Mouse (Mus musculus) G1E (cell line): Measurements from ENCODE around the gene Olfr1425. TPM values are rescaled to one million over a fixed set of nuclear protein-coding genes. Genes with fewer than 3 reads are reported as not detected.
"Not testable (repeated sequence)": the region's sequence is repeated elsewhere in the genome, so short reads cannot be mapped to it uniquely, and the experiment has no call there.

Experiments used
- ATAC-seq: 2 replicates; pipeline ENCODE4 v1.8.0; 2016; ENCODE audit warnings: mild to moderate bottlenecking; ENCODE audit not compliant: insufficient number of reproducible peaks, poor library complexity, low FRiP score, severe bottlenecking; ENCODE audit errors: extremely low read depth
- DNase-seq: peaks from one replicate; pipeline ENCODE4 v3.0.0; 2012; ENCODE audit warnings: low spot score
- H3K27me3 ChIP-seq: 2 replicates; pipeline ENCODE4 v1.6.1; 2012; ENCODE audit warnings: mild to moderate bottlenecking, low read length, inconsistent platforms; ENCODE audit not compliant: insufficient read depth
- H3K36me3 ChIP-seq: replicated peaks from 2 replicates; pipeline ENCODE3; 2012; ENCODE audit warnings: mild to moderate bottlenecking, inconsistent platforms
- H3K4me1 ChIP-seq: 2 replicates; pipeline ENCODE4 v1.6.1; 2012; ENCODE audit warnings: low read depth, low read length, inconsistent platforms, mixed read lengths; ENCODE audit not compliant: insufficient read depth
- H3K4me3 ChIP-seq: 2 replicates; pipeline ENCODE4 v1.5.1; 2012; ENCODE audit warnings: low read depth, mild to moderate bottlenecking, inconsistent platforms, low read length, moderate library complexity, mixed read lengths
- H3K9me3 ChIP-seq: replicated peaks from 2 replicates; pipeline ENCODE4 v1.6.1; 2012; ENCODE audit warnings: inconsistent platforms
- CTCF ChIP-seq: IDR thresholded peaks from 2 replicates; pipeline ENCODE4 v1.5.1; 2012; ENCODE audit warnings: low read depth, low read length, inconsistent platforms, mixed read lengths
- GATA1 ChIP-seq: IDR thresholded peaks from 2 replicates; pipeline ENCODE4 v1.6.1; 2012; ENCODE audit warnings: borderline replicate concordance, low read length, inconsistent platforms, mixed read lengths
- GATA2 ChIP-seq: IDR thresholded peaks from 2 replicates; pipeline ENCODE4 v1.6.1; 2012; ENCODE audit warnings: low read depth, low read length, inconsistent platforms, borderline replicate concordance
- POLR2AphosphoS5 ChIP-seq: IDR thresholded peaks from 2 replicates; pipeline ENCODE4 v1.6.1; 2012; ENCODE audit warnings: low read depth, low read length, inconsistent platforms; ENCODE audit not compliant: insufficient replicate concordance
- TAL1 ChIP-seq: conservative IDR thresholded peaks from 2 replicates; pipeline ENCODE4 v1.6.1; 2012; ENCODE audit warnings: low read depth, low read length, inconsistent platforms, mixed read lengths
- polyA plus RNA-seq: library from polyadenylated mRNA; stranded (reverse); fragments of >175 nt; gene quantifications from 2 replicates; pipeline ENCODE4 v1.2.3, GENCODE M21; 2012
- total RNA-seq, 2 experiments: library from RNA; stranded (forward) in 1 of 2; stranded (reverse) in 1 of 2; fragments of 200-1000 nt in 1 of 2; fragments of >200 nt in 1 of 2; fragmentation: Nextera tagmentation in 1 of 2; gene quantifications; 2 replicates each; pipeline ENCODE4 v1.2.3; 2014 to 2017

Olfr1425 gene
- total RNA-seq (2014; fragmentation: Nextera tagmentation) (not detected in 2 replicates), total RNA-seq (2017) (0.17 and 0.44 TPM in 2 replicates), polyA plus RNA-seq (not detected in 2 replicates)

DNA sequence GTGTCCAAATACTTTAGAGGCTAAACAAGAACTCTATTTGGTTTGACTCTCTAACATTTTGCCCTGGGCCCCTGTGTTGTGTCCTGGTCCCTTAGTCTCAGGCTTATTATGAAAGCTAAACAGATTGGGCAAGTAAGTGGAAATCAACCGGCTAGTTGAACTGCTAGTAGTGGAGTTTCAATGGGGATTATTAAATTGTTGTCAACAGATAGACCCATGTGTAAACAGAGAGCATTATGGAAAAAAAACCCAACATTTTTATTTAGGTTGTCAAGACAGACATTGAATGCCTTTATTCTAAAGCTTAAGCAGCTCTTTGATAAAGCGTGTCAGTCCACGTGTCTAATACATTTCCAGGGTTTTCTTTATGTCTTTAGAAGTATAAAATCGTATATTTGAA lies at the start of gene Olfr1425:
Olfr1425 (minus strand) TSS at position 101 of the 400 bp plus-strand sequence.
- DNase-seq, ATAC-seq, H3K4me1 ChIP-seq, H3K4me3 ChIP-seq, H3K36me3 ChIP-seq, H3K27me3 ChIP-seq, H3K9me3 ChIP-seq: not testable (repeated sequence)

DNA sequence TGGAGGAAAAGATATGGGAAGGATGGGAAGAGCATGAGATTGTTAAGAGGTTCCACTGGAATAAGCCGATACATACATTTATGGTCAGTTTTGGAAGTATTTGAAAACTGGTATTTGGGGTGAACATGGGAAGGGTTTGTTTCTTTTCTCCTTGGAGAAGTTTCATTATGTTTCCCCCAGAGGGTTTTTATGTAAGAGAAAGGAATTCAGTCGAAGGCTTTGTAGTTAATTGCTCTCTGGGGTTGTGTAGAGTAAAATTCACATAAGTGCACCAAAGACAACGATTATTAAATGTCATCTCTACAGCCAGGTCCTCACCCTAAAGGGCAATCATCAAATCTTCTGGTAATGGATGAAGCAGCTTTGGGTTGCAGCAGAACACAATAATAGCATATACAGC lies 45.6 kb upstream of the Olfr1425 start, which contains the start of gene Olfr76:
Olfr76 (minus strand) TSS at position 101 of the 400 bp plus-strand sequence.
- no peak for ATAC-seq
- Histone ChIP-seq H3K36me3 (no peaks in the 10 kb centered on the region), H3K4me1 (no peaks in the 10 kb centered on the region), H3K4me3 (no peak within 1 kb of the TSS), H3K9me3 (no peaks in the 10 kb centered on the region), H3K27me3 (no peaks in the 10 kb centered on the region)
- DNase-seq: no peak
- no peak for TF ChIP-seq POLR2AphosphoS5

GRCm38 (mm10) chr19:12116464-12116863 lies 38.9 kb upstream of the Olfr1425 start:
- TF ChIP-seq CTCF (no peak), GATA1 (no peak), TAL1 (no peak), GATA2 (no peak), POLR2AphosphoS5 (no peak)
- Histone ChIP-seq H3K9me3 (no peaks in the 10 kb centered on the region), H3K4me1 (no peaks in the 10 kb centered on the region), H3K4me3 (no peak overlapping the region), H3K27me3 (no peaks in the 10 kb centered on the region), H3K36me3 (no peaks in the 10 kb centered on the region)
- DNase-seq: no peak
- no peak for ATAC-seq

- Histone ChIP-seq H3K9me3 (no peaks in the 10 kb centered on the region), H3K36me3 (no peaks in the 10 kb centered on the region), H3K27me3 (no peaks in the 10 kb centered on the region), H3K4me3 (no peak within 1 kb of the TSS), H3K4me1 (no peaks in the 10 kb centered on the region)
- no peak for ATAC-seq
- DNase-seq: no peak
- TF ChIP-seq CTCF (no peak), GATA1 (no peak), POLR2AphosphoS5 (no peak), TAL1 (no peak), GATA2 (no peak)
Measured at GRCm38 (mm10) chr19:12115797-12116196, 38.3 kb upstream of the Olfr1425 start, which contains the start of gene Olfr1428. Olfr1428 (minus strand) TSS chr19:12115897.

GRCm38 (mm10) chr19:12113807-12114206 lies 36.3 kb upstream of the Olfr1425 start:
- H3K4me3 ChIP-seq: no peak overlapping the region
- no peaks in the 10 kb centered on the region for H3K4me1 ChIP-seq
- no peak for TF ChIP-seq CTCF
- TF ChIP-seq GATA2: no peak
- no peak for TF ChIP-seq TAL1
- H3K36me3 ChIP-seq: no peaks in the 10 kb centered on the region
- ATAC-seq (no peak), DNase-seq (no peak)
- no peaks in the 10 kb centered on the region for H3K27me3 ChIP-seq
- no peaks in the 10 kb centered on the region for H3K9me3 ChIP-seq

GRCm38 (mm10) chr19:12104541-12104940 lies 27.0 kb upstream of the Olfr1425 start:
- TF ChIP-seq GATA2 (no peak), GATA1 (no peak), POLR2AphosphoS5 (no peak), CTCF (no peak)
- Histone ChIP-seq H3K27me3 (no peaks in the 10 kb centered on the region), H3K4me1 (no peaks in the 10 kb centered on the region), H3K9me3 (no peaks in the 10 kb centered on the region), H3K4me3 (no peak overlapping the region), H3K36me3 (no peaks in the 10 kb centered on the region)
- ATAC-seq: no peak
- no peak for DNase-seq

DNA sequence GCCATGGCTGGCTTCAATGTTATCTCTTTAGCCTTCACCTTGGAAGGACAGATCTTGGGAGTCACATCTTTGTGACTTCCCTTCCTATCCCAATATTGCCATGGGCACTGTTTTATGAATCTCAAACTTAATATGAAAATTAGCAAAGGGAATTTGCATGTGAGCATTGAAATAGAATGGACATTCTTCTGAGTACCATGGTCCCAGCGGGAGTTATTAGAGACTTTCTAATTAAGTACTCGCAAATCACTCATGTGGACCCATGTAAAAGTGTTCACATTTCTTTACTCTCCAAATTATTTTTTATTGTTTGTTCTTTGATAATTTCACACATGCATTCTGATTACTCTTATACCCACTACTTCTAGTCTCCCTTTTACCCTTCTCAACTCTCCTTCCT lies 25.7 kb upstream of the Olfr1425 start, which contains the start of gene Olfr1427:
Olfr1427 (minus strand) TSS at position 101 of the 400 bp plus-strand sequence.
- Histone ChIP-seq H3K4me3 (no peak within 1 kb of the TSS), H3K27me3 (no peaks in the 10 kb centered on the region), H3K4me1 (no peaks in the 10 kb centered on the region), H3K9me3 (no peaks in the 10 kb centered on the region), H3K36me3 (no peaks in the 10 kb centered on the region)
- no peak for ATAC-seq
- DNase-seq: no peak
- TF ChIP-seq GATA1 (no peak), TAL1 (no peak), CTCF (no peak), POLR2AphosphoS5 (no peak), GATA2 (no peak)
